Mouse (Mus musculus): Measurements from ENCODE around the gene Zmynd15. TPM values are rescaled to one million over a fixed set of nuclear protein-coding genes. Genes with fewer than 3 reads are reported as not detected.

The Zmynd15 gene
- polyA plus RNA-seq, 1 experiment from 2014 or later, result 0.62 TPM

GRCm38 (mm10) chr11:70489138-70489537, 29.9 kb downstream of the Zmynd15 start:
- ATAC-seq (replicated peaks), result no peak
- Histone ChIP-seq H3K4me3 (no peak overlapping the region), H3K27ac (no peak overlapping the region), H3K9ac (no peak overlapping the region), H3K36me3 (replicated peaks) (no peaks in the 10 kb centered on the region), H3K27me3 (replicated peaks) (no peaks in the 10 kb centered on the region), H3K9me3 (no peaks in the 10 kb centered on the region), H3K4me1 (no peaks in the 10 kb centered on the region), H3K4me2 (no peak overlapping the region)
- WGBS, result 90% methylated on average over 3 of the region's 3 CpGs

DNA sequence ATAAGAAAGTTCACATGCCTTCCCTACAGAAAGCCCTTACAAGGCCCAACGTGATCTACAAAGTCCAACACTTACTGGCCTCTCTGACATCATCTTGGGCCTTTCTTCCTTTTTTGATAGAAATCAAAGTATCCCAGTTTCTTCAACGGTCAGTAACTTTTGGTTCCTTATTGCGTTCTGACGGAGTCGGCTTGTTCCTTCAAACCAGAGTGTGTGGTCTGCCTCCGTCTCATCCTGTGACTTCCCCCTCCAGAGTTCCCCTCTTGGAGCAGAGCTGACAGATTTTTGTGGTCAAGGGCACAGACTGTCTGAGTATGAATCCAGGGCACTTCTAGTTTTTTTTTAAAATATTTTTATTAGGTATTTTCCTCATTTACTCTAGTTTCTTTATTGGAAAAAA, 30.5 kb downstream of the Zmynd15 start:
- no peak overlapping the region for H3K27ac ChIP-seq
- no peaks in the 10 kb centered on the region for H3K36me3 ChIP-seq (replicated peaks)
- no peaks in the 10 kb centered on the region for H3K4me1 ChIP-seq
- H3K9ac ChIP-seq, result no peak overlapping the region
- no peak for ATAC-seq (replicated peaks)
- H3K4me2 ChIP-seq, result no peak overlapping the region
- no peaks in the 10 kb centered on the region for H3K27me3 ChIP-seq (replicated peaks)
- no peaks in the 10 kb centered on the region for H3K9me3 ChIP-seq
- H3K4me3 ChIP-seq, result no peak overlapping the region
- 84% methylated on average over 6 of the region's 6 CpGs for WGBS

- ATAC-seq (replicated peaks), result no peak
- Histone ChIP-seq H3K4me1 (no peaks in the 10 kb centered on the region), H3K9me3 (no peaks in the 10 kb centered on the region), H3K27ac (no peak overlapping the region), H3K36me3 (replicated peaks) (no peaks in the 10 kb centered on the region), H3K4me2 (no peak overlapping the region), H3K27me3 (replicated peaks) (no peaks in the 10 kb centered on the region), H3K9ac (no peak overlapping the region), H3K4me3 (no peak overlapping the region)
- WGBS, result 62% methylated on average over 14 of the region's 14 CpGs
Measured at GRCm38 (mm10) chr11:70499566-70500475, 40.6 kb downstream of the Zmynd15 start.

- Histone ChIP-seq H3K27me3 (replicated peaks) (no peaks in the 10 kb centered on the region), H3K9ac (no peak overlapping the region), H3K4me1 (no peaks in the 10 kb centered on the region), H3K4me2 (no peak overlapping the region), H3K27ac (no peak overlapping the region), H3K4me3 (no peak overlapping the region), H3K36me3 (replicated peaks) (no peaks in the 10 kb centered on the region), H3K9me3 (no peaks in the 10 kb centered on the region)
- WGBS, result 96% methylated on average over 1 of the region's 1 CpGs
- ATAC-seq (replicated peaks), result no peak
Measured at GRCm38 (mm10) chr11:70500476-70500812, 41.2 kb downstream of the Zmynd15 start.

DNA sequence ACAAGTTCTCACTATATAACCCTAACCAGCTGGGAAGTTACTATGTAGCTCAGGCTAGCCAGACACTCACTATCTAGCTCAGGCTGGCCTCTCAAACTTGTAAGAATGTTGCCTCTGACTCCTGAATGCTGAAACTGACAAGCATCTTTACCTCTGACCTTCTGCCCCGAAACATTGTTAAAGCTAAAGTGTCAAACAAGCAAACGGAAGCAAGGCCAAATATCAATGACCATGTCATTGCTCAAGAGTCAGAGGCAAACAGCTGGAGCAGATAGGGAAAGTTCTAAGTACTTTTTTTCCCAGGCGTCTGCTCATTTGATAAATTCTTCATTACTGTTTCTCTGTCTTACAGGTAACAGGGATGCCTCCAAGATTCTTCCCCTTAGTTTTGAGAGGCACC, 42.8 kb downstream of the Zmynd15 start:
- Histone ChIP-seq H3K27ac (no peak overlapping the region), H3K4me2 (no peak overlapping the region), H3K4me3 (no peak overlapping the region), H3K36me3 (replicated peaks) (no peaks in the 10 kb centered on the region), H3K4me1 (no peaks in the 10 kb centered on the region), H3K9ac (no peak overlapping the region), H3K27me3 (replicated peaks) (no peaks in the 10 kb centered on the region), H3K9me3 (no peaks in the 10 kb centered on the region)
- 75% methylated on average over 3 of the region's 3 CpGs for WGBS
- no peak for ATAC-seq (replicated peaks)

DNA sequence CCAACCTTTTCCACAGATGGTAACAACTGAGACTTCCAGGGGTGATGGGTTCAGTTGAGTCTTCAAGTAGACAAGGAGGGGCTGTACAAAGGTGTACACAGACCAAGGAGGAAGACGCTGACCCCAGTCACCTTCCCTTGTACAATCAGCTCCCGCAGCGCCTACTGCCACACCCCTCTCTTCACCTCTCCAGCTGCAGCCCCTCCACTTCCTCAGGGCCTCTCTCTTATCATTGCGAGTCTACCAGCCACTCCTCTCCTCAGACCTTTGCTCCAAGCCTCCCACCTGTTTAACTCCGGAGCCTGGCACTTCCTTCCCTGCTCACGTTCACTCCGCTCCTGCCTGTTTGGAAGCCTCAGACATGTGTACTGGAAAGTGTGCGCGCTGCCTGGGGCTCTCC, 45.7 kb downstream of the Zmynd15 start, which contains the start of gene Tm4sf5:
Tm4sf5 (plus strand) TSS at position 275 of the 400 bp plus-strand sequence.
- ATAC-seq (replicated peaks), result no peak
- Histone ChIP-seq H3K9ac (no peak within 1 kb of the TSS), H3K36me3 (replicated peaks) (no peaks in the 10 kb centered on the region), H3K4me2 (no peak within 1 kb of the TSS), H3K9me3 (no peaks in the 10 kb centered on the region), H3K4me1 (peaks cover 5% of the 10 kb centered on the region), H3K27ac (no peak within 1 kb of the TSS), H3K4me3 (no peak within 1 kb of the TSS), H3K27me3 (replicated peaks) (no peaks in the 10 kb centered on the region)
- 83% methylated on average over 9 of the region's 9 CpGs for WGBS

DNA sequence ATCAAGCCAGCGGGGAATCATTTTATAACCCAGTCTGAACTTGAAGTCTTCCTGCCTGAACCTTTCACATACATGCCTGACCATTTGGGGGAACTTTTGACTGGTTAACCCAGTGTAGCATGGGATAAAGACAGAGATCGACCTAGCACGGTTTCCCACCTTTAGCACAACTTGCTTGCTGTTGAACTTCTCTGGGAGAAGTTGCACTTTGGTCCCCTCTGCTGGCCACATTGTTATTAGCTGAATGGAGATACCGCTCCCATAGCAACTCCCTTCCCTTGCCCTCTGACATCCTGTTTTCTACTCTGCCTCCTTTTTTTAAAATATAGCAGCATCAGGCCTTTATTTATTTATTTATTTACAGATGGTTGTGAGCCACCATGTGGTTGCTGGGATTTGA, 47.2 kb downstream of the Zmynd15 start:
- H3K9ac ChIP-seq, result no peak overlapping the region
- H3K4me2 ChIP-seq, result no peak overlapping the region
- H3K27me3 ChIP-seq (replicated peaks), result no peaks in the 10 kb centered on the region
- peaks cover 9% of the 10 kb centered on the region for H3K4me1 ChIP-seq
- WGBS, result 29% methylated on average over 4 of the region's 4 CpGs
- H3K27ac ChIP-seq, result no peak overlapping the region
- ATAC-seq (replicated peaks), result no peak
- no peaks in the 10 kb centered on the region for H3K36me3 ChIP-seq (replicated peaks)
- H3K9me3 ChIP-seq, result no peaks in the 10 kb centered on the region
- no peak overlapping the region for H3K4me3 ChIP-seq

GRCm38 (mm10) chr11:70506962-70507515, 47.8 kb downstream of the Zmynd15 start:
- H3K27ac ChIP-seq, result no peak overlapping the region
- H3K36me3 ChIP-seq (replicated peaks), result no peaks in the 10 kb centered on the region
- no peaks in the 10 kb centered on the region for H3K27me3 ChIP-seq (replicated peaks)
- no peak overlapping the region for H3K9ac ChIP-seq
- H3K4me2 ChIP-seq, result no peak overlapping the region
- H3K4me3 ChIP-seq, result no peak overlapping the region
- ATAC-seq (replicated peaks), result no peak
- H3K9me3 ChIP-seq, result no peaks in the 10 kb centered on the region
- WGBS, result 74% methylated on average over 7 of the region's 7 CpGs
- H3K4me1 ChIP-seq, result peaks cover 9% of the 10 kb centered on the region

DNA sequence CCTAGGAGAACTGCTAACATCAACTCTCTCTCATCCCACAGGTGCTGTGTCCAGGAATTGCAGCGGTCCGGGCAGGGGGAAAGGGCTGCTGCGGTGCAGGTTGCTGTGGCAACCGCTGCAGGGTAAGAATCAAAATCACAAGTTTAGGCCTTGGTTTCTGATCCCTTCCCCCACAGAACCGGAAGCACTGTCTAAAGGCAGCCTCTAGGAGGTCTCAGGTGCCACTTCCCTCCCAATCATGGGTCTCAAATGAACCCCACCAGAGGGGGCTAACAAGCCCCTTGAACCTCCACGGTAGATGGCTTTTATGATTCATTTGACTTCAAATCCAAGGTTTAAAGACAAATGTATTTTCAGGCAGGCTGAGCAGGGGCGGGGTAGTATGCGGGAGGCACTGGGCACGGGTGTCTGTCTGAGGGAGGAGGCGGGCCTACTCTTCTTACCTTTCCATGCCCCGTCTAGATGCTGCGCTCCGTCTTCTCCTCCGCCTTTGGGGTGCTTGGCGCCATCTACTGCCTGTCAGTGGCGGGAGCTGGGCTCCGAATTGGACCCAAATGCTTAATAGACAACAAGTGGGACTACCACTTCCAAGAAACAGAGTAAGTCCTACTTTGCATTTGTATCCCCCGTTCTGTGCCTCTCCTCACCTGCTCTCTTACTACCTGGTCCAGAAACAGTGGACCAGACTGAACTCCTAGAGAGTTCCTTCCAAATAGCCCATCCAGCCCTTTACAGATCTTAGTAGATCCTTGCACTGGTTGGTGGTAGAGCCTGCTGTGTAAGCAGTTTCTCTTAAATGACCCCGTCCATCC, 50.7 kb downstream of the Zmynd15 start:
- Histone ChIP-seq H3K4me3 (peak overlapping the region; percentile 27), H3K36me3 (replicated peaks) (no peaks in the 10 kb centered on the region), H3K27me3 (replicated peaks) (no peaks in the 10 kb centered on the region), H3K4me1 (peaks cover 9% of the 10 kb centered on the region), H3K4me2 (peak overlapping the region; percentile 49), H3K9me3 (no peaks in the 10 kb centered on the region), H3K9ac (no peak overlapping the region), H3K27ac (no peak overlapping the region)
- 8% methylated on average over 19 of the region's 19 CpGs for WGBS
- ATAC-seq (replicated peaks), result peak; percentile 76

- no peaks in the 10 kb centered on the region for H3K27me3 ChIP-seq (replicated peaks)
- H3K36me3 ChIP-seq (replicated peaks), result no peaks in the 10 kb centered on the region
Measured at GRCm38 (mm10) chr11:70511242-70511641, 52.0 kb downstream of the Zmynd15 start.

DNA sequence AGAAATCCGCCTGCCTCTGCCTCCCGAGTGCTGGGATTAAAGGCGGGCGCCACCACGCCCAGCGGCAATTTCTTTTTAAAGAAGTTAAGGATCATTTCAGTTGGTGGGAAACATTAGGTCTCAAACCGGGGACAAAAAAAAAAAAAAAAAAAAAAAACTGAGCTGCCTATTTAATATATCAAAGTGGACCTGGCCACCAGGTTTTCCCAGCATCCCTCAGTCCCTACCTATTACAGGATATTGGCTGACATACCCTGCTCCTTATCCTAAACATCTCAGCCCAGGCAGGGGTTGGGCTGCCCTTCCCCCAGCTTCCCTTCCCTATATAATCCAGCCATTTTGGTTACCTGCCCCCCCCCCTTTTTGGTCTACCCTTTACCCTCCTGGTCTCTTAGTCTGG, 52.6 kb downstream of the Zmynd15 start:
- H3K9me3 ChIP-seq, result no peaks in the 10 kb centered on the region
- H3K9ac ChIP-seq, result no peak overlapping the region
- ATAC-seq (replicated peaks), result no peak
- no peak overlapping the region for H3K27ac ChIP-seq
- WGBS, result 87% methylated on average over 7 of the region's 7 CpGs
- H3K4me3 ChIP-seq, result no peak overlapping the region
- no peaks in the 10 kb centered on the region for H3K27me3 ChIP-seq (replicated peaks)
- H3K4me2 ChIP-seq, result no peak overlapping the region
- H3K4me1 ChIP-seq, result peaks cover 9% of the 10 kb centered on the region
- no peaks in the 10 kb centered on the region for H3K36me3 ChIP-seq (replicated peaks)

More at GRCm38 (mm10) chr11:70511242-70511641, 52.0 kb downstream of the Zmynd15 start:
- H3K4me2 ChIP-seq, result no peak overlapping the region
- H3K4me1 ChIP-seq, result peaks cover 9% of the 10 kb centered on the region
- no peak overlapping the region for H3K9ac ChIP-seq
- H3K27ac ChIP-seq, result no peak overlapping the region
- 75% methylated on average over 2 of the region's 2 CpGs for WGBS
- no peak overlapping the region for H3K4me3 ChIP-seq
- no peak for ATAC-seq (replicated peaks)
- no peaks in the 10 kb centered on the region for H3K9me3 ChIP-seq

DNA sequence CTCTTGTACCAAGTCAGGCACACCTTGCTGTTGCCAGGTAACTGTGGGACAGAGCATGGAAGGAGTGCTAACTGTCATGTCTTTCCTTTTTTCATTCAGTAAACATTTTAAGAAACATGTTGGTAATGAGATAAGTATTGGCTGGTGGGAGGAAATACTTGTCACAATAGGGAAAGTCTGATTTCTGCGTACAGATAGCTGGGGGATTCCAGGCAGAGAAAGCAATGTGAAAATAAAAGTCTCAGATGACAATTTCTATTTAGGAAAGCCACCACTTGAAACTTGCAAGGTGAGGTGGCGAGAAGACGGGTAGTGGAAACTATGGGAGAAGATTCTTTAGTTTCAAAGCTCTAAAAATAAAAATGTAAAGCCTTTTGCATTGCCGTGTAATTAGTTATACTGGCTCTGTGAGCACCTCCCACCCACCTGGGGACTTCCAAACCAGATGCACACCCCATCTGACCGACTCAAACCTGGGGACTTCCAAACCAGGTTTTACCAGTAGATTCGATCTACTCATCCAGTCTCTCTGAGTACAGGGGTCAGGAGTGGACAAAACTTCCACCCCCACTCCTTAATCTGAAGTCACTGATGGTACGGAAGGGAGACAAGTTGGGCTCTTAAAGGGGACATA, 53.6 kb downstream of the Zmynd15 start:
- peaks cover 9% of the 10 kb centered on the region for H3K4me1 ChIP-seq
- H3K27ac ChIP-seq, result no peak overlapping the region
- H3K36me3 ChIP-seq (replicated peaks), result no peaks in the 10 kb centered on the region
- H3K27me3 ChIP-seq (replicated peaks), result no peaks in the 10 kb centered on the region
- H3K4me3 ChIP-seq, result no peak overlapping the region
- no peak overlapping the region for H3K4me2 ChIP-seq
- 77% methylated on average over 7 of the region's 7 CpGs for WGBS
- H3K9me3 ChIP-seq, result no peaks in the 10 kb centered on the region
- H3K9ac ChIP-seq, result no peak overlapping the region
- ATAC-seq (replicated peaks), result no peak
